Mouse (Mus musculus) heart, embryonic 13.5 days (tissue): ENCODE data around the gene Anxa2. TPM values are rescaled to one million over a fixed set of nuclear protein-coding genes. Genes with fewer than 3 reads are reported as not detected.

Experiments
- ATAC-seq: fragments of 200-750 bp; cut with Nextera tagmentation; 2 replicates; pipeline ENCODE4 v1.8.0; 2017; ENCODE audit warnings: moderate TSS enrichment; ENCODE audit not compliant: insufficient number of reproducible peaks, low FRiP score, low TSS enrichment; ENCODE audit errors: extremely low read depth
- H3K27ac ChIP-seq: fragments of 300-500 bp; sonication (generic); replicated peaks from 2 replicates; pipeline ENCODE4 v1.5.1; 2015; ENCODE audit warnings: moderate library complexity, mild to moderate bottlenecking, inconsistent platforms
- H3K27me3 ChIP-seq: fragments of 300-500 bp; sonication (generic); replicated peaks from 2 replicates; pipeline ENCODE4 v1.6.1; 2015; ENCODE audit warnings: mild to moderate bottlenecking, inconsistent platforms
- H3K36me3 ChIP-seq: fragments of 300-500 bp; sonication (generic); 2 replicates; pipeline ENCODE4 v1.6.1; 2015; ENCODE audit warnings: mild to moderate bottlenecking, inconsistent platforms
- H3K4me1 ChIP-seq: fragments of 300-500 bp; sonication (generic); 2 replicates; pipeline ENCODE4 v1.6.1; 2015; ENCODE audit warnings: inconsistent platforms
- H3K4me2 ChIP-seq: fragments of 300-500 bp; sonication (generic); 2 replicates; pipeline ENCODE4 v1.6.1; 2015; ENCODE audit warnings: inconsistent platforms, mild to moderate bottlenecking, moderate library complexity
- H3K4me3 ChIP-seq: fragments of 300-500 bp; sonication (generic); 2 replicates; pipeline ENCODE4 v1.5.1; 2015; ENCODE audit warnings: moderate library complexity, mild to moderate bottlenecking, inconsistent platforms
- H3K9ac ChIP-seq: fragments of 300-500 bp; sonication (generic); 2 replicates; pipeline ENCODE4 v1.6.1; 2015; ENCODE audit warnings: inconsistent platforms, mild to moderate bottlenecking, moderate library complexity
- H3K9me3 ChIP-seq: fragments of 300-500 bp; sonication (generic); 2 replicates; pipeline ENCODE4 v1.6.1; 2016; ENCODE audit warnings: inconsistent platforms
- WGBS: fragments of 180-500 bp; shearing (Covaris S2); methylation state at CpG from one replicate; pipeline ENCODE4 v1.1.7; 2015; ENCODE audit warnings: mixed read lengths; 5-methylcytosine and 5-hydroxymethylcytosine counted together
- polyA plus RNA-seq: library from polyadenylated mRNA; unstranded; fragments of >200 nt; fragmentation: Nextera tagmentation; extraction: Ambion mirVana; gene quantifications from 2 replicates; pipeline ENCODE4 v1.2.1, GENCODE M21; 2015

Gene Anxa2
- polyA plus RNA-seq, 1 experiment from 2014 or later, result 450 TPM

DNA sequence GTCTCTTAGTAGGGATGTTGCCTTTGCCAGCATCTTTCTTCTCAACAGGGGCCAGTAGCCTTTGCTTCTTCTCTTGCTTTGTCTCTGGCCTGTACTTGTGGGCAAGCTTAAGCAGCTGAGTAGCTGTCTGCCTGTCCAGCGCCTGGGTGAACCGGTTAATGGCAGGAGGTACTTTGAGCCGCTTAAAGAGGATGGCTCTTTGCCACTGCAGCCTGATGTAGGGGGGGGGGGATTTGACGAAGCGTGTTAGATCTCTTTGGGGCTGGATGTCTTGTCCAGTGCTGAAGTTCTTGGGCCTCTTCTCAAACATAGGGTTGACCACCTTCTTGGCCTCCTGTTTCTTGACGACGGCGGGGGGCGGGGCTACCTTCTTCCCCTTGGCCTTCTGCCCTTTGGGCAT lies 2.8 kb upstream of the Anxa2 start:
- H3K4me1 ChIP-seq, result peaks cover 31% of the 10 kb centered on the region
- H3K27ac ChIP-seq, result no peak overlapping the region
- 83% methylated on average over 9 of the region's 9 CpGs for WGBS
- no peak for ATAC-seq
- H3K27me3 ChIP-seq, result no peaks in the 10 kb centered on the region
- no peaks in the 10 kb centered on the region for H3K9me3 ChIP-seq
- no peak overlapping the region for H3K4me3 ChIP-seq
- no peak overlapping the region for H3K9ac ChIP-seq
- H3K36me3 ChIP-seq, result no peaks in the 10 kb centered on the region
- no peak overlapping the region for H3K4me2 ChIP-seq

DNA sequence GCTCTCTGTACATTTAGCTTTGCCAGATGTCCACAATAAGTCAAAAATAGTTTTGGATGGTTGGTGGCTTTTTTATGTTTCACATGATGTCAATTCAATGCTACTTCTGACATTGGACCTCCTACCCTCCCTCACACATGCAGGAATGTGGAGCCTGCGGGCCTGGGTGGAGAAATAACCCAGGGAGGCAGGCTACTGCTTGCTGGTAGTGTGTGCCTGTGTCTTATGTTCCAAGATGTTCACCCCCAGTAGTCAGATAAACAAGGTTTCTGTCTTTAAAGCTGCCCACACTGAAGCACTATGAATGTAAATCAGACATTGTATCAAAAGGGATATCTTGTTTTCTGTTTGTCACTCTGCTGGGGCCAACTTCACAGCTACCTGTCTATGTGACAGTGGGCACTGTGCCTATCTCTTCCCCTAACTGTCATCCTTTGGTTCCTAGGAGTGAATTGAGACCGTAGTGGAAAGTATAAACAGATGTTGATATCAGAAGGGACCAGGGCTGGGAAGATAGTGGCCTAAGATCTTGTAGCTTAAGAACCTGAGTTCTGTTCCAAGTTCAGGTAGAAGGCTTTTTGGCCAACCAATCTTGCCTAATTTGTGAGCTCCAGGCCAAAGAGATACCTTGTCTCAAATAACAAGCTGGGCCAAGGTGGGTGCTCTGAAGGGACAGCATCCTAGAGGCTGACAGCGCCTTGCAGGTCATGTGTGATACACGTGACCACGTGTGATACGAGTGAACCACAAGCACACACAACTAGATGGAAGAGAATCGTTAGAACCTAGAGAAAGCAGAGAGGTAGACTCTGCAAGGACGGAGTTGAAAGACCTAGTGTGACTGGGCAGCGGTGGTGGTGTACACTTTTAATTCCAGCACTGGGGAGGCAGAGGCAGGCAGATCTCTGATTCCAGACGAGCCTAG lies 1.3 kb upstream of the Anxa2 start:
- no peaks in the 10 kb centered on the region for H3K9me3 ChIP-seq
- H3K4me2 ChIP-seq, result no peak overlapping the region
- no peaks in the 10 kb centered on the region for H3K27me3 ChIP-seq
- no peak overlapping the region for H3K4me3 ChIP-seq
- H3K9ac ChIP-seq, result no peak overlapping the region
- 82% methylated on average over 10 of the region's 10 CpGs for WGBS
- ATAC-seq, result no peak
- peaks cover 3% of the 10 kb centered on the region; the same call in 1 of the 2 replicates for H3K36me3 ChIP-seq
- peaks cover 46% of the 10 kb centered on the region for H3K4me1 ChIP-seq
- peak overlapping the region; percentile 88; the same call in 1 of the 2 replicates for H3K27ac ChIP-seq

DNA sequence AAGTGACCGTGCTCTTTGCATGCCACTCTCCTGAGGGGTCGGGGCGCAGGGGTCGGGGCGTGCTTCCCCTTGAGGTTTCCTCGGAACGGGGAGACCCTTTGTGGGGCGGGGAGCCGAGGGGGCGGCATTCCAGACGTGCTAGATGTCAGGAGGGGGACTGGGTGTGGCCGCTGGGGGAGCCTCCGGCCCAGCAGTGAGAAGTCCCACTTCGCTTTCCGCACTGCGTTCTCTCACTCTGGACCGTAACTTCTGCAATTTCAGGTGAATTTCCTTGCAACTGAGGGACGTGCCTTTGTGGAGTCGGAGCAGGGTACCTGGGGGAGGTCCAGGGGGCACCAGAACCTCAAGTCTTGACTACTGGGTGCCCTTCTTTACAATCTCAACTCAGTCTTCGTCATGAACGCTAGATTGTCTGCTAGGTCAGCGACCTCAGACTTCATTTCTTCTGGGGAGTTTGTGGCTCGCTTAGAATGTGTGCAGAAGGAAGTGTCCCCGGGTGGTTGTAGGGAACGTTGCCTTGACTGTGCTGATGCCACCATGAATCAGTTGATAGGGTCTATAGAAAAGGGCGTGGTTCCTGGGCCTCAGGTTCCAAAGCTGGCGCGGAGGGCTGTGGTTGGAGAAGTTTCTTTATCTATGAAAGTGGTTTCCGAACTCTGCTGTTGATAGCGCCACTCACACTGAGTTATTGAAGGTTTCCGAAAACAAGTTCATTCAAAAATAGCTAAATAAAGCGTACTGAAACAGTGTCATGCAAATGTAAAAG lies 664 bp downstream of the Anxa2 start:
- Histone ChIP-seq H3K9me3 (no peaks in the 10 kb centered on the region), H3K27me3 (no peaks in the 10 kb centered on the region), H3K9ac (peak overlapping the region; percentile 97), H3K36me3 (peaks cover 6% of the 10 kb centered on the region; the same call in 1 of the 2 replicates), H3K4me1 (peaks cover 65% of the 10 kb centered on the region), H3K4me2 (peak overlapping the region; percentile 85), H3K4me3 (peak overlapping the region; percentile 67), H3K27ac (peak overlapping the region; percentile 88)
- peak; percentile 40; the same call in 1 of the 2 replicates for ATAC-seq
- 1% methylated on average over 32 of the region's 32 CpGs for WGBS

DNA sequence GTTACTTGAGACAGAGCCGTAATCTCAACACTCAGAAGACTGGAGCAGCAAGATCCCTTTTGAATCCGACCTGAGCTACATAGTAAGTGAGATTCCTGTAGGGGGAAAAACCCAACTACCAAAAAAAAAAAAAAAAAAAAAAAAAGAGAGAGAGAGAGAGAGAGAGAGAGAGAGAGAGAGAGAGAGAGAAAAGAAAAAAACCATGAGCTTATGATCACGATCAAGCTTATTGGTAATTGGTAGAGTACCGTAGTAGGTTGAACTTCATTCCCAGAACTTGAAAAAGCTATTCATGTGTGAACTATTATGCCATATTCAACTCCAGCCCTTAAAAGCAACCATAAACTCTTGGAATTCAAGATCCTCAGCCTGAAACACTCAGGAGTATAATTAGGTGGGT lies 1.3 kb downstream of the Anxa2 start:
- peak overlapping the region; percentile 67 for H3K4me3 ChIP-seq
- no peaks in the 10 kb centered on the region for H3K9me3 ChIP-seq
- peak overlapping the region; percentile 85 for H3K4me2 ChIP-seq
- H3K27me3 ChIP-seq, result no peaks in the 10 kb centered on the region
- peaks cover 71% of the 10 kb centered on the region for H3K4me1 ChIP-seq
- peak overlapping the region; percentile 97 for H3K9ac ChIP-seq
- H3K27ac ChIP-seq, result peak overlapping the region; percentile 88
- ATAC-seq, result no peak
- peaks cover 6% of the 10 kb centered on the region; the same call in 1 of the 2 replicates for H3K36me3 ChIP-seq
- WGBS, result 44% methylated on average over 4 of the region's 4 CpGs

DNA sequence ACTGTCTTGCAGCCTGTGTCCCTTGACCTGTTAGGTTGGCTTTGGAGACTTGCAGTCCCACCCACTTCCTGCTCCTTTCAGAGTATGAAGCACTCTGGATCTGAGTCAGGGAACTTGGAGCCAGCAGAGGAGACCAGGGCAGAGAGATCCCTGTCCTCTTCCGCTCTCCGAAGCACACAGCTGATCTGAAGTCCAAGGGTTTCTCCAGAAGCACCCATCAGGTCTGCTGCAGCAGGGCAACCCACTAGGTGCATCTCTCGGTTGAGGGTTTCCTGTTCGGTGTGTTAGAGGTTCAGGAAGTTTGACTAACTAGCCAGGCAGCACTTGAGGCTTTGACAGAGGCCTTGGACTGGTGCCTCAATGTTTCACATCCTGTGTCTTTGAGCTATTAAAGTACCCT lies 2.0 kb downstream of the Anxa2 start:
- ATAC-seq, result no peak
- Histone ChIP-seq H3K4me3 (peak overlapping the region; percentile 67), H3K9ac (peak overlapping the region; percentile 97), H3K27ac (peak overlapping the region; percentile 88), H3K4me2 (peak overlapping the region; percentile 85), H3K36me3 (peaks cover 10% of the 10 kb centered on the region), H3K4me1 (peaks cover 78% of the 10 kb centered on the region), H3K9me3 (no peaks in the 10 kb centered on the region), H3K27me3 (no peaks in the 10 kb centered on the region)
- 47% methylated on average over 4 of the region's 4 CpGs for WGBS

DNA sequence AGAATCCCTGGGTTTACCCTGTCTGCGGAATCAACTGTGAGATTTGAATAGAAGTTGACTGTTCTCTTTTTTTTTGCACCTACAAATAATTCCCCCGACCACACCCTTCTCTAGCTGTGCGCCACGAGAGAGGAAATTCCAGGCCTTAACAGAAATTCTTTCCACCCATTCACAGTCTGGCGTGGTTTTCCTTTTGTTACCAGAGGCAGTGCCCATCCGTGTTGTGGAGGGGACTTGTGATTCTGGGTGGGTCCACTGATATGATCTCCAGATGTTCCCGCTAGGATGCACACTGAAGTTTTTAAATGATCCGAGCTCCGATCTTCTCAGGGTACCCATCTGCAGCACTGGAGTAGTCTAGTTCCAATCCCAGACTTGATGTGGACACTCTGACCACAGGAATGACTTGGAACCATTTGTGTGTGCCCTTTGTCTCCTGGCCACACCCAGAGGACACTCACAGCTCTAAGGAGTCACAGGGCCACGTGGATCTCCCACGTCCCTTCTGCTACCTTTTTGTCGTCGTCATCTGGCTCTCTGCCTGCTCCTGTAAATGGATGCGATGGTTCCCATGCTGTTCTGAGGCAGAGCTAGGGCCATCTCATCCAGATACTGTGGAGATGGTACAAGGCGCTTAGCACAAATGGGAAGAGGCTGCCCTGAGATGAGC lies 3.1 kb downstream of the Anxa2 start:
- no peak for ATAC-seq
- H3K9ac ChIP-seq, result peak overlapping the region; percentile 68; the same call in 1 of the 2 replicates
- peak overlapping the region; percentile 88 for H3K27ac ChIP-seq
- WGBS, result 68% methylated on average over 15 of the region's 15 CpGs
- no peaks in the 10 kb centered on the region for H3K9me3 ChIP-seq
- H3K36me3 ChIP-seq, result peaks cover 19% of the 10 kb centered on the region
- peaks cover 79% of the 10 kb centered on the region for H3K4me1 ChIP-seq
- H3K27me3 ChIP-seq, result no peaks in the 10 kb centered on the region
- H3K4me2 ChIP-seq, result peak overlapping the region; percentile 85
- H3K4me3 ChIP-seq, result 0 out of 2 replicates have a peak overlapping the region, but pooled peaks have one; percentile 67

DNA sequence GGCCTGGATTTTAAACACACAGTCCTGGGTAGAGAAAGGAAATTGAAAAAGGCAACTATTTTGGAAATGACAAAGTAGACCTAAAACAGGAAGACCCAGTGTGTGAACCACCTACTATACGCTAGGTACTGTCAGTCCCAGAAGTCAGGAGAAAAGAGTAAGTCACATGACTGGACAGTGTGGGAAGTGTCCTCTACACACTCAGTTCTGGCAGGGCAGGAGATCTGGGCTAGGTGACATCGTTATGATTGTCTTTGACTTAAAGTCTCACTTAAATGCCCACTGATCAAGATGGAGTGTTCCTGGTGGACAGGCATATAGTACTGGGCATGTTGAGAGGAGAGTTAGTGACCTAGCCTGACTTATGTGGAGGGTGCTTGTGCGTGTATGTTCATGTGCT lies 3.7 kb downstream of the Anxa2 start:
- H3K9me3 ChIP-seq, result no peaks in the 10 kb centered on the region
- H3K27me3 ChIP-seq, result no peaks in the 10 kb centered on the region
- 82% methylated on average over 3 of the region's 3 CpGs for WGBS
- H3K27ac ChIP-seq, result peak overlapping the region; percentile 88
- peak overlapping the region; percentile 68; the same call in 1 of the 2 replicates for H3K9ac ChIP-seq
- H3K4me3 ChIP-seq, result no peak overlapping the region; the same call in 1 of the 2 replicates
- peaks cover 25% of the 10 kb centered on the region for H3K36me3 ChIP-seq
- peak overlapping the region; percentile 85 for H3K4me2 ChIP-seq
- H3K4me1 ChIP-seq, result peaks cover 73% of the 10 kb centered on the region
- ATAC-seq, result no peak

DNA sequence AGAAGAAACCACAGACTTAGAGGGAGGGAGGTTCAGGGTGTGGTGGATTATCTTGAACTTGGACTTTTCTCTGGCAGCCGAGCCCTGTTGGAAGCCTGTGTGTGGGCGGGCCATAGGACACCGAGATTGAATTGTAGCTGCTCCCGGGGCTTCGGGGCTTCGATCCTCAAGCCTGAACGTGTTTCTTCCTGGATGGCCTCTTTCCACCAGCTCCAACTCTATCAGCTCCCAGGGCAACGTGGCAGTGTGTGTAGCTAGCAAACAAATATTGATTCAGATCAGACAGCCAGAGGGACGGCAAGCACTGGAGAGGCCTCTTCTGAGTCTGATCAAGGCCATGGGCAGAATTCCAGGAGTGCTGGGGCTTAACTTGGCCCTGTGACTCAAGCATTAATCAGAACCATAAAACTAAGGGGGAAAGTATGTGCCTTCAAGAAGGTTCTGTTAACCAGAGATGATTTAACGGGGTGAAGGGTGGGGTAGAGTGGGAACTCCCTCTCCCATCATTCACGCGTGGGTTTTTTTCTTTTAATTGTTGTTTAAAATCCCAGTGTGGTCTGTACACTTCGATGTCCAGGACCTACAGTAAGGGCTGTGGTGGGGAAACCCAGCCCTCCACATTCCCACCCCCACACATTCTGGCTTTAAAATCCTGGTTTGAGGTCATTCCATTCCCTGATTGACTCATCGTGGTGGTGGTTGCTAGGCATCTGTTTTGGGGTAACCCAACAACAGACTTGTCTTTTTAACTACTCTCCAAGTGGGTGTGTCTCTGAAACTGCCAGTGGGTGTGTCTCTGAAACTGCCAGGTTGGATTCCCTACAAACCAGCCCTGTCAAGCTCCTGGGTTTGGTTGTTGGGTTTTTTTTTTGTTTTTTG lies 4.6 kb downstream of the Anxa2 start:
- peak overlapping the region; percentile 68 for H3K9ac ChIP-seq
- WGBS, result 30% methylated on average over 14 of the region's 14 CpGs
- peaks cover 31% of the 10 kb centered on the region for H3K36me3 ChIP-seq
- no peaks in the 10 kb centered on the region for H3K27me3 ChIP-seq
- peaks cover 69% of the 10 kb centered on the region for H3K4me1 ChIP-seq
- H3K4me2 ChIP-seq, result peak overlapping the region; percentile 85
- peak overlapping the region; percentile 29 for H3K4me3 ChIP-seq
- peak overlapping the region; percentile 88 for H3K27ac ChIP-seq
- no peak for ATAC-seq
- H3K9me3 ChIP-seq, result no peaks in the 10 kb centered on the region

DNA sequence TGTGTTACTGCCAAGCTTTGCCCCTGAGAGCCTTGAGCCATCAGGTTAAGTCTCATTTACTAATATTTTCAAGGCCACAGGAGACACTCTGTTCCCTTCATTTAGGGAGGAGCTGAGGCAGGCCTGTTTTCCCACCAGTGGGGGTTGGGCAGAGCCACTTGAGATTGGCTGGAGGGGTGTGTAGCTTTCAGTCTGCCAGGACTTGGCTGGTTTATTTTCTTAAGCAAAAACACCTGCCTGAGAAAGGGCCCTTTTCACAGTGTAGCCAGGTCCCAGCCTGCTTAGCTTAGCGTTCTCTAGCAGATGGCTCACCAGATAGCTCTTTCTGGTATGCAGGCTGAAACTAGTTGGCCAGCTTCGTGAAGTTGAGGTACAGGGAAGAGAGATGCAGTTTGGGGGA lies 5.6 kb downstream of the Anxa2 start:
- Histone ChIP-seq H3K4me3 (peak overlapping the region; percentile 6; the same call in 1 of the 2 replicates), H3K27ac (peak overlapping the region; percentile 88), H3K4me1 (peaks cover 71% of the 10 kb centered on the region), H3K9ac (peak overlapping the region; percentile 64), H3K27me3 (no peaks in the 10 kb centered on the region), H3K4me2 (peak overlapping the region; percentile 85), H3K36me3 (peaks cover 36% of the 10 kb centered on the region), H3K9me3 (no peaks in the 10 kb centered on the region)
- no peak for ATAC-seq
- 20% methylated on average over 2 of the region's 2 CpGs for WGBS

DNA sequence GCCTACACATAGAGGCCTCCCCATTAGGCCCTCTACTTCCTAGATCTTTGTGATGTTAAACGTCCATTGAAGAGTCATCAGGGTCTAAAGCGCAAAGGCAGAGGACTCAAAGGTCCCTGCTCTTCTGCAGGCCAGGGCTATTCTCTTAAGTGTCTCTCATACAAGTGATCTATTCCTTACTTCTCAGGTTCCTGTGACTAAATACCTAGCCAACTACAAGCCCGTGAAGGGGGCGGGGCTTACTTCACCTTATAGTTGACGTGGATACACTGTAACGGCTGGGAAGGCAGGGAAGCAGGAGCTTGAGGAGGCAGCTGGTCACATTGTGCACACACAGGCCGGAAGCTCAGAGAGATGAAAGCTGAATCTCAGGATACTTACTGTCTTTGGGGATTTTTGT lies 6.5 kb downstream of the Anxa2 start:
- Histone ChIP-seq H3K4me1 (peaks cover 69% of the 10 kb centered on the region), H3K4me2 (no peak overlapping the region), H3K4me3 (no peak overlapping the region), H3K36me3 (peaks cover 44% of the 10 kb centered on the region), H3K27me3 (no peaks in the 10 kb centered on the region), H3K9ac (no peak overlapping the region), H3K9me3 (no peaks in the 10 kb centered on the region), H3K27ac (0 out of 2 replicates have a peak overlapping the region, but pooled peaks have one; percentile 88)
- no peak for ATAC-seq
- 81% methylated on average over 7 of the region's 7 CpGs for WGBS
